Mouse (Mus musculus) CD4-positive, CD25-positive, alpha-beta regulatory T cell, adult 2 months (primary cell): ENCODE data around the gene Nos1.
A peak's percentile ranks its signal among the peaks of the same experiment; 100 is the strongest.

Experiments used
- DNase-seq: peaks from one replicate; pipeline ENCODE4 v3.0.0-alpha.2; 2012; ENCODE audit warnings: low read depth, low spot score

Nos1 gene

GRCm38 (mm10) chr5:117997434-117997970 lies 216.7 kb downstream of the Nos1 start:
- DNase-seq, result no peak

- no peak for DNase-seq
These were observed 218.2 kb downstream of the Nos1 start for GRCm38 (mm10) chr5:117999061-117999460.

- DNase-seq, result no peak
These were observed 218.8 kb downstream of the Nos1 start for GRCm38 (mm10) chr5:117999584-117999983.

GRCm38 (mm10) chr5:118002059-118002458 lies 221.2 kb downstream of the Nos1 start:
- DNase-seq, result peak; percentile 76

- DNase-seq, result peak; percentile 83
These were observed 223.8 kb downstream of the Nos1 start for GRCm38 (mm10) chr5:118004619-118005018.

GRCm38 (mm10) chr5:118005728-118006127 lies 224.9 kb downstream of the Nos1 start:
- no peak for DNase-seq

GRCm38 (mm10) chr5:118008344-118008743 lies 227.5 kb downstream of the Nos1 start:
- DNase-seq, result no peak
